Mouse (Mus musculus) forebrain, postnatal 0 days (tissue): ENCODE measurements around the gene Dner. TPM values are rescaled to one million over a fixed set of nuclear protein-coding genes. Genes with fewer than 3 reads are reported as not detected.
"Not testable (repeated sequence)": the region's sequence is repeated elsewhere in the genome, so short reads cannot be mapped to it uniquely, and the experiment has no call there.

ENCODE experiments used
- ATAC-seq: fragments of 200-750 bp; cut with Nextera tagmentation; 2 replicates; pipeline ENCODE4 v1.8.0; 2017; ENCODE audit warnings: mild to moderate bottlenecking, moderate library complexity
- DNase-seq: peaks from one replicate; pipeline ENCODE4 v3.0.0-alpha.2; 2015
- H3K27ac ChIP-seq: fragments of 300-500 bp; sonication (generic); 2 replicates; pipeline ENCODE4 v1.5.1; 2014; ENCODE audit warnings: low read depth, mild to moderate bottlenecking, antibody characterized with exemption, low read length, moderate library complexity, mixed read lengths
- H3K27me3 ChIP-seq: fragments of 300-500 bp; sonication (generic); 2 replicates; pipeline ENCODE4 v1.6.1; 2014; ENCODE audit warnings: mild to moderate bottlenecking, low read length, mixed read lengths; ENCODE audit not compliant: insufficient read depth
- H3K36me3 ChIP-seq: fragments of 300-500 bp; sonication (generic); 2 replicates; pipeline ENCODE4 v1.6.1; 2014; ENCODE audit warnings: mild to moderate bottlenecking, moderate library complexity; ENCODE audit not compliant: insufficient read depth
- H3K4me1 ChIP-seq: fragments of 300-500 bp; sonication (generic); 2 replicates; pipeline ENCODE4 v1.6.1; 2014; ENCODE audit warnings: antibody characterized with exemption; ENCODE audit not compliant: insufficient read depth
- H3K4me2 ChIP-seq: fragments of 300-500 bp; sonication (generic); 2 replicates; pipeline ENCODE4 v1.6.1; 2014; ENCODE audit warnings: low read depth, mild to moderate bottlenecking, moderate library complexity
- H3K4me3 ChIP-seq: fragments of 300-500 bp; sonication (generic); 2 replicates; pipeline ENCODE4 v1.5.1; 2014; ENCODE audit warnings: low read depth, low read length, mixed read lengths
- H3K9ac ChIP-seq: fragments of 300-500 bp; sonication (generic); 2 replicates; pipeline ENCODE4 v1.6.1; 2014; ENCODE audit warnings: mild to moderate bottlenecking
- H3K9me3 ChIP-seq: fragments of 300-500 bp; sonication (generic); 2 replicates; pipeline ENCODE4 v1.6.1; 2016; ENCODE audit warnings: low read length
- CTCF ChIP-seq: sonication (generic); IDR thresholded peaks from 2 replicates; pipeline ENCODE4 v1.5.1; 2016; ENCODE audit warnings: antibody characterized with exemption, control low read depth, low read depth
- WGBS: fragments of 180-500 bp; shearing (Covaris S2); extraction: QIAGEN DNeasy Blood & Tissue Kit; methylation state at CpG from one replicate; pipeline ENCODE4 v1.1.7; 2014; 5-methylcytosine and 5-hydroxymethylcytosine counted together
- microRNA-seq, 2 experiments: library from miRNA; unstranded; fragments of <30 nt; microRNA quantifications; one replicate each; pipeline ENCODE4; 2016
- polyA plus RNA-seq: library from polyadenylated mRNA; unstranded; fragments of >200 nt; fragmentation: Nextera tagmentation; extraction: Ambion mirVana; gene quantifications from 2 replicates; pipeline ENCODE4 v1.2.1, GENCODE M21; 2015
- total RNA-seq: library from RNA; depleted of rRNA; stranded (reverse); fragments of >200 nt; gene quantifications from 2 replicates; pipeline ENCODE4 v1.2.3, GENCODE M21; 2014; rRNA removed

Gene Dner
- total and polyA plus RNA-seq, 2 experiments from 2014 or later, result 265 to 295 TPM

DNA sequence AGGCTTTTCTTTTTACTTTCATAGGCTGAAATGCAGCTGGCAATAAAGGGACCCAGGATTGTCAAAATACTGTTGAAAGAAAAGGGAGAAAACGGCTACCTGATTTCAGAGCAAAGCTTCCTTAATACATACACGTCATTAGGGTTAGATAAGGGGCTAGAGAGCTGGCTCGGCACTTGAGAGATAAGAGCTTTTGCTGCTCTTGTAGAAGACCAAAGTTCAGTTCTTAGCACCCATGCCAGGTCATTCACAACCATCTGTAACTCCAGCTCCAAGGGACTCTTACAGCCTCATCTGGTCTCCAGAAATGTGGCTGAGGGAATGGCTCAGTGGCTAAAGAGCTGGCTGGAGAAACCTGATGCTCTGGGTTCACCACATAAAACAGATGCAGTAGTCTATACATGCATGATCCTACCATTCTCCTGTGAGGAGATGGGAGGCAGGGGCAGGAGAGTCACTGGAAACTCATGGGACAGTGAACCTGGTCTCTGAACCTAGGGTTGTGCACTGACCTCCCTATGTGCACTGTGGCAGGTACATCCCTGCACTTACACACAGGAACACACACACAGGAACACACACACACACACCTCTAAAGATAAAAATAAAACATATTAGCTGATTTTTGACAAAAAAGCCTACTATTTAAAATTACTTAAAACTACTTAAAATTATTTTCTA lies 348.1 kb downstream of the Dner start:
- Histone ChIP-seq H3K9me3 (no peaks in the 10 kb centered on the region), H3K9ac (no peak overlapping the region), H3K4me2 (no peak overlapping the region), H3K27ac (no peak overlapping the region), H3K27me3 (no peaks in the 10 kb centered on the region), H3K4me3 (no peak overlapping the region), H3K36me3 (no peaks in the 10 kb centered on the region), H3K4me1 (no peaks in the 10 kb centered on the region)
- ATAC-seq (no peak), DNase-seq (no peak)
- TF ChIP-seq CTCF, result no peak
- WGBS, result 82% methylated on average over 3 of the region's 3 CpGs

DNA sequence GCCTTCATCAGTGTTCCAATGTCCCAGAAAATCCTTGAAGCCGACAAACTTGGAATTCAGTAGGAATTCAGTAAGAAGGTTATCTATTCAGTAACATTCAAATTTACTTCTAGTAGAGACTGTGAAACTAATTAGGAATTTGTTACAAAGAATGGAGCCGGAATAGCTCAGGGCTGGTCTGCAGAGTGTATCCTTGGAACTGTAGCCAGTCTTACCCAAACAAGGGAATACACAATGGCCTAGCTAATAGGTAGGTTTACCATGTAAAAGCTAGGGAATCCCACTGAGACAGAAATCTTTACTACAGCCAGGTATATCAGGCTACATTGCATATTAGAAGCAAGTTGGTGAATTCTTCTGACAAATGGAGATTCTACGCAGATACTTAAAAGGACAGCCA lies 363.2 kb downstream of the Dner start:
- H3K4me3 ChIP-seq, ATAC-seq, H3K36me3 ChIP-seq, H3K4me2 ChIP-seq, H3K9ac ChIP-seq, H3K27ac ChIP-seq, DNase-seq, H3K4me1 ChIP-seq, H3K27me3 ChIP-seq, H3K9me3 ChIP-seq: not testable (repeated sequence)
- 38% methylated on average over 3 of the region's 3 CpGs for WGBS

DNA sequence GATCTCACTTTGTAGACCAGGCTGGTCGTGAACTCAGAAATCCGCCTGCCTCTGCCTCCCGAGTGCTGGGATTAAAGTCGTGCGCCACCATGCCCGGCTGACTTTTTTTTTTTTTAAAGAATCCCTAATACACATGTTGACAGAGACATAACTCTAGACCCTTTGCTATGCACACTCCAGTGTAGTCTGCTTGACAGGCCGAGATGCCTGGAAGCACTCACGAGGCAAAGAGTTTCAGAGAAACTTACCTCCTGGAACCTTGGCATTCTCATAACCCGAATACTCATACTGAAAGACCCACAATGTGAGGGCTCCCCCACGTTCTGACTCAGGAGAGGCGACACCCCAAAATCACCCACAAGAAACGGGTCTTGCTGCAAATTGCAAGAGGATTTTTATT lies 364.2 kb downstream of the Dner start:
- not testable (repeated sequence) for H3K27me3 ChIP-seq, DNase-seq, H3K4me3 ChIP-seq, H3K27ac ChIP-seq, H3K4me2 ChIP-seq, H3K4me1 ChIP-seq, H3K36me3 ChIP-seq, H3K9me3 ChIP-seq, H3K9ac ChIP-seq, ATAC-seq
- 92% methylated on average over 12 of the region's 12 CpGs for WGBS

DNA sequence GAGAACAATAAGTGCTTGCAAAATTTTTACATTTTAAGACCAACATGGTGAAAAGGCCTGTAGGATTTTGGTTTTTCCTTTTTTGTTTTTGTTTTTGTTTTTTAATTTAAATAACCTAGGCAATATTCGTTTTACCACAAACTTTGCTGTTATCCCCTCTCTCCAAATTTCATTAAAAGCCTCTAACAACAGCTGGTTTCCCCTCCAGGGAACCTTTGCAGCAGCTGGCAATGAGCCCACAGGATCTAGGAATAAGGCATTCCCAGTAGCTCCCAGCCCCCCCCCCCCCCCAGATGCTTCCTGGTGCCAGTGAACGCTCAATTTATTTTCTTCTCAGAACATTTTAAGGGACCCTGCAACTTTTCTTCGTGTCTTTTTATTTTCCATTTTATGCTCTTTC lies 370.7 kb downstream of the Dner start:
- Histone ChIP-seq H3K27me3 (no peaks in the 10 kb centered on the region), H3K9me3 (no peaks in the 10 kb centered on the region), H3K9ac (no peak overlapping the region), H3K4me1 (no peaks in the 10 kb centered on the region), H3K36me3 (no peaks in the 10 kb centered on the region), H3K27ac (no peak overlapping the region), H3K4me2 (no peak overlapping the region), H3K4me3 (no peak overlapping the region)
- no peak for ATAC-seq
- no peak for DNase-seq
- WGBS, result 30% methylated on average over 3 of the region's 3 CpGs
- no peak for TF ChIP-seq CTCF

DNA sequence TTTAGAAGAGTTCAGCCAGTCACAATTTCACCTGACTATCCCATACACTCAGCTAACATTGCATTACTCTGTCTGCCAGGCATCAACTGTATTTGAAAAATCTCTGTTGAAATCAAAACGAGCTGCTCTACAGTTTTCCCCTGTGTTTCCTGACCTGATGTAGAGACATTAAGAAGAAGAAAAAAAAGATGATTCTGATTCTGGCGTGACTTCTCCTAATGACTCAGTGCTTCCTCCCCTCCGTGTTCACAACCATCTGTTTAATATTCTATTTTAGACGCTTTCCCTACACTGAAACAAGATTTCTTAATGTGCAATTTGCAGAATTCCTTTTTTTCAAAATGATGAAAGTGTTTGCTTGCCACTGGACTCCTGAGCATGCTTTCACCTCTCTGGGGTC lies 374.7 kb downstream of the Dner start:
- DNase-seq, result peak; percentile 10
- 61% methylated on average over 4 of the region's 4 CpGs for WGBS
- no peak overlapping the region for H3K27ac ChIP-seq

More for the DNA sequence above, 374.7 kb downstream of the Dner start:
- Histone ChIP-seq H3K4me3 (no peak overlapping the region), H3K36me3 (no peaks in the 10 kb centered on the region), H3K4me1 (no peaks in the 10 kb centered on the region), H3K4me2 (no peak overlapping the region), H3K9me3 (no peaks in the 10 kb centered on the region), H3K9ac (no peak overlapping the region), H3K27me3 (no peaks in the 10 kb centered on the region)
- peak; percentile 23; the same call in 1 of the 2 replicates for ATAC-seq
- TF ChIP-seq CTCF, result no peak

Small RNA genes within 50 kb of the gene (microRNA-seq; reads per million reads assigned to microRNA genes)
- 1.5 to 3.1 reads per million in 2 experiments for gene Mir5126

Other genes with a start within 250 kb of the Dner start
- 2.3 and 3.1 TPM in 2 replicates for gene Fbxo36, start 143.6 kb upstream of the Dner start, total RNA-seq
- 10.8 and 11.8 TPM in 2 replicates for gene Fbxo36, start 143.6 kb upstream of the Dner start, polyA plus RNA-seq
- gene Trip12, start 144.3 kb upstream of the Dner start, total RNA-seq, result 106 and 126 TPM in 2 replicates
- 13.7 and 26.0 TPM in 2 replicates for gene Trip12, start 144.3 kb upstream of the Dner start, polyA plus RNA-seq
- 11.5 and 23.2 TPM in 2 replicates for gene Slc16a14, start 238.9 kb upstream of the Dner start, total RNA-seq
- gene Slc16a14, start 238.9 kb upstream of the Dner start, polyA plus RNA-seq, result 10.6 and 15.7 TPM in 2 replicates